Mouse (Mus musculus) kidney, adult 2 months (tissue): ENCODE results near the gene Lca5.

Source experiments
- CTCF ChIP-seq: fragments of 200-500 bp; conservative IDR thresholded peaks from 2 replicates; pipeline ENCODE4 v1.5.1; 2011; ENCODE audit warnings: low read depth, mild to moderate bottlenecking, control low read depth, low read length, moderate library complexity, mixed read lengths; ENCODE audit not compliant: insufficient read depth, insufficient read length
- POLR2A ChIP-seq: fragments of 200-500 bp; IDR thresholded peaks from one replicate; pipeline ENCODE4 v1.6.1; 2011; ENCODE audit warnings: low read depth, low read length, control low read depth

DNA sequence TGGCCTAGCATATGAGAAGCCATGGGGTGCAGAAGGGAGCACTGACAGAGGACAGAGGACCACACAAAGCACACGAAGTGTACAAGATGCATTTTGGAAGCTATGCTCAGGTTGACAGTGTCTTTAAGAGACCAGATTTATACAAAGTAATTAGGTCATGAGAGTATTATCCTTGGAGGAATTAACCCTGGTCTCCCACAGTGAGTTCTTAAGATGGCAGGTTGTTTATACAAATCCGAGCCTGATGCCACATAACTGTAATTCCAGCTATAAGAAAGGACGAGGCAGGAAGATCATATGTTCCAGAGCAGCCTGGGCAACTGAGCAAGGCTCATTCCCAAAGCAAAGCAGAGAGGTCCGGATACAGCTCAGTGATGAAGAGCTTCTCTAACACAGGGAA lies 13.0 kb downstream of the Lca5 start:
- TF ChIP-seq CTCF: no peak
- no peak for TF ChIP-seq POLR2A
